Mouse (Mus musculus) CD4-positive, CD25-positive, alpha-beta regulatory T cell, adult 9 weeks (primary cell): ENCODE data around the gene Gmeb2. TPM values are rescaled to one million over a fixed set of nuclear protein-coding genes. Genes with fewer than 3 reads are reported as not detected.

ENCODE experiments used
- polyA plus RNA-seq: library from polyadenylated mRNA; unstranded; fragments of 100-300 nt; shearing (Covaris generic); gene quantifications from one replicate; pipeline ENCODE4 v1.2.1, GENCODE M21; 2017

Gmeb2 gene
- 9.9 TPM for polyA plus RNA-seq

DNA sequence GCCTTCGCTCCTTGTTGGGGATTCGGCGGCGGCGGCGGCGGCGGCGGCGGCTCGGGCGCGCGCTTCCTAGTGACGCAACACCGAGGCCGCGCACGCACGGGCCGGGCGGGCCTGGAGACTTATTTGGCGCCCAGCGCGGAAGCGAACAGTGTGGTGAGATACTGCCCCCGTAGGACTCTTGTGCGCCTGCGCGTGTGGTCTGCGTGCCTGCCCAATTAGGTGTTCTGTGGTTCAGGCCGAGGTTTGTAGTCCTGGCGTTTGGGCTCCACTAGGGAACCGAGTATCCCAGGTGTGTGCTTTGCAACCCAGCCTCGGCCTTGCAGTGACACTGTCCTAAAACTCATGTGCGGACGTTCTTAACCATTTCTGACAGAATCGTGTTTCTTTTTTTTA, at the start of gene Gmeb2:
Gmeb2 (minus strand) TSS at position 78 of the 393 bp plus-strand sequence.

DNA sequence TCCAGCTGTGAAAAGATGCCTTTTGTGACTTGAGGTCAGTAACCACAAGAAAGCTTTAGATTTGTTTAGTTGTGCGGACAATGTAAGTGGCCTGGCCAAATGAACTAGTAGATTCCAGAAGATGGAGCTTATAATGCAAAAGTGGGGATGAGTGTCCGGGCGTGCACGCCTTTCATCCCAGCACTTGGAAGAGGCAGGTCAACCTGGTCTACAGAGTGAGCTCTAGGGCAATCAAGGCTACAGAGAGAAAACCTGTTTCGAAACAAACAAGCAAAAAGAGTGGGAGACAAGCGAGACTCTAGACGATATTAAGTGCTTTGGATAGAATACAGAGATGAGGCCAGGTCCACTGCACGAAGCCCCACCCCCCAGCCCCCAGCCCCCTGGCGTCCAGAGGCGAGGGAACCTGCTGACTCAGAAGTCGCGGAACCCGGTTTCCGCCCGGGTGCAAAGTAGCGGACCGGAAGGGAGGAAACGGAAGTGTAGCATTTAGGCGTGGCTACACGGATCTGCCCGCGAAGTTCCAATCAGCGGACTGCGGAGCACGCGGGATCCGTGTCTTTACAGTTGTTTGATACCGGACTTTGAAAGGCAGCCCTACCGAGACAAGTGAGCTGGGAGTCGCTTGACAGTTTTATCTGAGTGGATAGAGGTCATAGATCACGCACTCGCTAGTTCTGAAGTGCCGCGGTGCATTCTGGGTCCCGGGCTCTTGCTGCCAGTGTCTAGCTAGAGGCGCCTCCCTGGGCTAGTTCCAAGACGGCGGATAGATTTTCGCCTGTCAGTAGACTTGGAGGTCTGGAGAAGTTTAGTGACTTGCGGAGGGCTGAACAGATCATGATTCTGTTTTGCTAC, 31.6 kb upstream of the Gmeb2 start, which contains the start of gene Rtel1:
Rtel1 (plus strand) TSS at position 492 of the 855 bp plus-strand sequence.

GRCm38 (mm10) chr2:181314080-181314810, 26.4 kb upstream of the Gmeb2 start, which contains the start of gene Stmn3:
Stmn3 (minus strand) TSS chr2:181314500.

GRCm38 (mm10) chr2:181241602-181242313, 46.1 kb downstream of the Gmeb2 start, which contains the start of gene Helz2:
Helz2 (minus strand) TSS chr2:181242027.

DNA sequence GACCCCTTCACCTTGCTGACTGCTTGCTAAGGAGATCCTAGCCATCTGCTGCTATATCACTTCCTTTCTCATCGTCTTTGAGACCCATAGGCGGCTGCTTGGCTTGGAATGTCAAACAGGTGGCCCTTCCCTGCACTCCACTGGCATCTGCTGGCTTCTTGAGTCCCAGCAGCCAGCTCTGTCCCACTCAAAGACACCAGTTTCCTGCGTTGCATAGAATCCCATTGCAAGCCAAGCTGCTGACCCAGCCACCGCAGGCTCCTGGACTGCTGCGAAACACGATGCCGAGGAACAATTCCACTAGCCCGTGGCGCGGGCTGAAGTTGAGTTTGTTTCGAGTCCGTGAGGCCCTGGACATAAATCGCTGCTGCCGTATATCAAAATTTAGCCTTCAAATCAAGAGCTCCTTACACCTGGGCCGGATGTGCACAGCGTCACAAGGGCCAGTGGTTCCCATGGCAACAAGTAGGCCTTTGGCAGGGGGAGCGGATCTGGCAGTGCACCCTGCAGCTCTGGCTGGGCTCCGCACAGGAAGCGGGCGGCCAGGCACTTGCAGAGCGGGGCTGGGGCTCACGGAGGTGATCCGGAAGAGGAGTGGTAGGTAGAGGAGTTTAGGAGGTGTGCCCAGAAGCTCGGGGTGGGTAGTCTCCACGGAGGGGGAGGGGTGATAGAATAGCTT, 68.2 kb downstream of the Gmeb2 start, which contains the start of gene Fndc11:
Fndc11 (plus strand) TSS at position 476 of the 679 bp plus-strand sequence.

GRCm38 (mm10) chr2:181213021-181213445, 74.8 kb downstream of the Gmeb2 start, which contains the start of gene Srms:
Srms (minus strand) TSS chr2:181213185.

GRCm38 (mm10) chr2:181202422-181202821, 85.4 kb downstream of the Gmeb2 start, which contains the start of gene Ptk6:
Ptk6 (minus strand) TSS chr2:181202789.

Other genes starting within 250 kb of the Gmeb2 start
- not detected for gene Chrna4, start 244.5 kb downstream of the Gmeb2 start, polyA plus RNA-seq
- not detected for gene Kcnq2, start 152.7 kb downstream of the Gmeb2 start, polyA plus RNA-seq
- not detected for gene Eef1a2, start 131.0 kb downstream of the Gmeb2 start, polyA plus RNA-seq
- gene Ppdpf, start 100.8 kb downstream of the Gmeb2 start, polyA plus RNA-seq = 356 TPM
- gene Ptk6, start 85.2 kb downstream of the Gmeb2 start, polyA plus RNA-seq = not detected
- 1.1 TPM for gene Srms, start 74.8 kb downstream of the Gmeb2 start, polyA plus RNA-seq
- gene Fndc11, start 68.0 kb downstream of the Gmeb2 start, polyA plus RNA-seq = not detected
- gene Helz2, start 46.0 kb downstream of the Gmeb2 start, polyA plus RNA-seq = 25.0 TPM
- 0.25 TPM for gene Stmn3, start 26.5 kb upstream of the Gmeb2 start, polyA plus RNA-seq
- gene Rtel1, start 31.7 kb upstream of the Gmeb2 start, polyA plus RNA-seq = 68.3 TPM
- gene Zgpat, start 76.9 kb upstream of the Gmeb2 start, polyA plus RNA-seq = 76.0 TPM
- 162 TPM for gene Arfrp1, start 77.4 kb upstream of the Gmeb2 start, polyA plus RNA-seq
- gene Lime1, start 92.0 kb upstream of the Gmeb2 start, polyA plus RNA-seq = 343 TPM
- 1.5 TPM for gene Zbtb46, start 171.4 kb upstream of the Gmeb2 start, polyA plus RNA-seq
- not detected for gene Abhd16b, start 205.2 kb upstream of the Gmeb2 start, polyA plus RNA-seq
- gene Tpd52l2, start 209.1 kb upstream of the Gmeb2 start, polyA plus RNA-seq = 105 TPM
- 85.7 TPM for gene Dnajc5, start 232.4 kb upstream of the Gmeb2 start, polyA plus RNA-seq